Mouse (Mus musculus) embryonic facial prominence, embryonic 11.5 days (tissue): Measurements from ENCODE around the gene Cmtm6. TPM values are rescaled to one million over a fixed set of nuclear protein-coding genes. Genes with fewer than 3 reads are reported as not detected.
A peak's percentile ranks its signal among the peaks of the same experiment; 100 is the strongest.

Experiments used
- ATAC-seq: fragments of 200-750 bp; cut with Nextera tagmentation; replicated peaks from 2 replicates; pipeline ENCODE4 v1.8.0; 2017; ENCODE audit warnings: low read depth; ENCODE audit not compliant: insufficient number of reproducible peaks, low FRiP score, low TSS enrichment
- DNase-seq: peaks from one replicate; pipeline ENCODE4 v3.0.0-alpha.2; 2015; ENCODE audit warnings: low spot score
- H3K27ac ChIP-seq: fragments of 300-500 bp; sonication (generic); replicated peaks from 2 replicates; pipeline ENCODE4 v1.5.1; 2014; ENCODE audit warnings: mild to moderate bottlenecking, low read depth, low read length, control low read depth
- H3K27me3 ChIP-seq: fragments of 300-500 bp; sonication (generic); 2 replicates; pipeline ENCODE4 v1.6.1; 2014; ENCODE audit warnings: mild to moderate bottlenecking, low read length, moderate library complexity, mixed read lengths; ENCODE audit not compliant: control insufficient read depth, insufficient read depth
- H3K36me3 ChIP-seq: fragments of 300-500 bp; sonication (generic); replicated peaks from 2 replicates; pipeline ENCODE4 v1.6.1; 2014; ENCODE audit warnings: low read depth, mild to moderate bottlenecking, low read length, moderate library complexity, mixed read lengths; ENCODE audit not compliant: control insufficient read depth, insufficient read depth
- H3K4me1 ChIP-seq: fragments of 300-500 bp; sonication (generic); 2 replicates; pipeline ENCODE4 v1.6.1; 2014; ENCODE audit warnings: low read length, mixed read lengths; ENCODE audit not compliant: control insufficient read depth, insufficient read depth
- H3K4me2 ChIP-seq: fragments of 300-500 bp; sonication (generic); 2 replicates; pipeline ENCODE4 v1.6.1; 2014; ENCODE audit warnings: low read depth, mild to moderate bottlenecking, control low read depth, low read length, moderate library complexity
- H3K4me3 ChIP-seq: fragments of 300-500 bp; sonication (generic); 2 replicates; pipeline ENCODE4 v1.5.1; 2014; ENCODE audit warnings: low read depth, low read length, control low read depth
- H3K9ac ChIP-seq: fragments of 300-500 bp; sonication (generic); replicated peaks from 2 replicates; pipeline ENCODE4 v1.6.1; 2014; ENCODE audit warnings: mild to moderate bottlenecking, control low read depth, low read length
- H3K9me3 ChIP-seq: fragments of 300-500 bp; sonication (generic); replicated peaks from 2 replicates; pipeline ENCODE4 v1.6.1; 2016; ENCODE audit warnings: mild to moderate bottlenecking, low read length, inconsistent platforms, mixed read lengths; ENCODE audit not compliant: control insufficient read depth
- WGBS: fragments of 180-500 bp; shearing (Covaris S2); extraction: QIAGEN DNeasy Blood & Tissue Kit; methylation state at CpG from one replicate; pipeline ENCODE4 v1.1.7; 2014; 5-methylcytosine and 5-hydroxymethylcytosine counted together
- polyA plus RNA-seq: library from polyadenylated mRNA; unstranded; fragments of >200 nt; fragmentation: Nextera tagmentation; extraction: Ambion mirVana; gene quantifications from 2 replicates; pipeline ENCODE4 v1.2.1, GENCODE M21; 2014

The Cmtm6 gene
- polyA plus RNA-seq, 1 experiment from 2014 or later = 30.0 TPM

GRCm38 (mm10) chr9:114785432-114786125 lies 54.7 kb downstream of the Cmtm6 start:
- Histone ChIP-seq H3K27me3 (no peaks in the 10 kb centered on the region), H3K27ac (no peak overlapping the region), H3K9ac (no peak overlapping the region), H3K9me3 (no peaks in the 10 kb centered on the region), H3K4me2 (no peak overlapping the region), H3K36me3 (no peaks in the 10 kb centered on the region), H3K4me1 (no peaks in the 10 kb centered on the region), H3K4me3 (no peak overlapping the region)
- WGBS = 11% methylated on average over 16 of the region's 16 CpGs
- peak; percentile 81 for DNase-seq
- no peak for ATAC-seq

- Histone ChIP-seq H3K36me3 (no peaks in the 10 kb centered on the region), H3K4me2 (no peak overlapping the region), H3K4me3 (no peak overlapping the region), H3K27ac (no peak overlapping the region), H3K9ac (no peak overlapping the region), H3K27me3 (no peaks in the 10 kb centered on the region), H3K4me1 (no peaks in the 10 kb centered on the region), H3K9me3 (no peaks in the 10 kb centered on the region)
- 92% methylated on average over 5 of the region's 5 CpGs for WGBS
- no peak for DNase-seq
- no peak for ATAC-seq
These were observed 56.2 kb downstream of the Cmtm6 start for GRCm38 (mm10) chr9:114787134-114787533.

- Histone ChIP-seq H3K4me1 (no peaks in the 10 kb centered on the region), H3K4me2 (no peak overlapping the region), H3K9ac (no peak overlapping the region), H3K4me3 (no peak overlapping the region), H3K27ac (no peak overlapping the region), H3K36me3 (no peaks in the 10 kb centered on the region), H3K27me3 (no peaks in the 10 kb centered on the region), H3K9me3 (no peaks in the 10 kb centered on the region)
- DNase-seq = no peak
- 91% methylated on average over 7 of the region's 7 CpGs for WGBS
- ATAC-seq = no peak
These were observed 56.8 kb downstream of the Cmtm6 start for GRCm38 (mm10) chr9:114787716-114788115.

GRCm38 (mm10) chr9:114788697-114789096 lies 57.8 kb downstream of the Cmtm6 start:
- ATAC-seq = no peak

GRCm38 (mm10) chr9:114789557-114789956 lies 58.6 kb downstream of the Cmtm6 start:
- no peak overlapping the region for H3K4me2 ChIP-seq
- no peak overlapping the region for H3K4me3 ChIP-seq
- ATAC-seq (no peak), DNase-seq (no peak)
- no peak overlapping the region for H3K9ac ChIP-seq
- H3K9me3 ChIP-seq = no peaks in the 10 kb centered on the region
- no peaks in the 10 kb centered on the region for H3K27me3 ChIP-seq
- 75% methylated on average over 7 of the region's 7 CpGs for WGBS
- no peaks in the 10 kb centered on the region for H3K36me3 ChIP-seq
- no peak overlapping the region for H3K27ac ChIP-seq
- H3K4me1 ChIP-seq = no peaks in the 10 kb centered on the region

More at GRCm38 (mm10) chr9:114788697-114789096, 57.8 kb downstream of the Cmtm6 start:
- Histone ChIP-seq H3K36me3 (no peaks in the 10 kb centered on the region), H3K4me2 (no peak overlapping the region), H3K4me3 (no peak overlapping the region), H3K27me3 (no peaks in the 10 kb centered on the region), H3K9ac (no peak overlapping the region), H3K27ac (no peak overlapping the region), H3K9me3 (no peaks in the 10 kb centered on the region), H3K4me1 (no peaks in the 10 kb centered on the region)
- 93% methylated on average over 8 of the region's 8 CpGs for WGBS
- DNase-seq = no peak

GRCm38 (mm10) chr9:114789989-114790388 lies 59.1 kb downstream of the Cmtm6 start:
- Histone ChIP-seq H3K9me3 (no peaks in the 10 kb centered on the region), H3K4me3 (no peak overlapping the region), H3K27ac (no peak overlapping the region), H3K9ac (no peak overlapping the region), H3K27me3 (no peaks in the 10 kb centered on the region), H3K36me3 (no peaks in the 10 kb centered on the region), H3K4me1 (no peaks in the 10 kb centered on the region), H3K4me2 (no peak overlapping the region)
- DNase-seq = no peak
- WGBS = 74% methylated on average over 8 of the region's 8 CpGs
- ATAC-seq = 0 out of 2 replicates have a peak, but pooled peaks have one; percentile 42

- H3K4me1 ChIP-seq = no peaks in the 10 kb centered on the region
- no peak overlapping the region for H3K9ac ChIP-seq
- no peak overlapping the region for H3K4me3 ChIP-seq
- DNase-seq (no peak), ATAC-seq (no peak)
- H3K27ac ChIP-seq = no peak overlapping the region
- H3K36me3 ChIP-seq = no peaks in the 10 kb centered on the region
- H3K9me3 ChIP-seq = no peaks in the 10 kb centered on the region
- no peak overlapping the region for H3K4me2 ChIP-seq
- 84% methylated on average over 9 of the region's 9 CpGs for WGBS
- H3K27me3 ChIP-seq = no peaks in the 10 kb centered on the region
These were observed 62.9 kb downstream of the Cmtm6 start for GRCm38 (mm10) chr9:114793764-114794295.

GRCm38 (mm10) chr9:114794491-114794890 lies 63.6 kb downstream of the Cmtm6 start:
- Histone ChIP-seq H3K9me3 (no peaks in the 10 kb centered on the region), H3K4me1 (no peaks in the 10 kb centered on the region), H3K27me3 (no peaks in the 10 kb centered on the region), H3K36me3 (no peaks in the 10 kb centered on the region), H3K27ac (no peak overlapping the region), H3K9ac (no peak overlapping the region), H3K4me3 (no peak overlapping the region), H3K4me2 (no peak overlapping the region)
- ATAC-seq = no peak
- DNase-seq = no peak
- WGBS = 40% methylated on average over 4 of the region's 4 CpGs
